Mouse (Mus musculus) adrenal gland, postnatal 25 days (tissue): ENCODE measurements around the gene Gc. TPM values are rescaled to one million over a fixed set of nuclear protein-coding genes. Genes with fewer than 3 reads are reported as not detected.

Experiments
- total RNA-seq: library from RNA; stranded (reverse); gene quantifications from 2 replicates; pipeline ENCODE4 v1.2.3, GENCODE M21; 2021

Gc gene
- total RNA-seq, 1 experiment from 2014 or later, result not detected

Other genes starting within 250 kb of the Gc start
- not detected in 2 replicates for gene Npffr2, start 69.5 kb upstream of the Gc start, total RNA-seq